Mouse (Mus musculus): ENCODE measurements around the gene Kif26b. TPM values are rescaled to one million over a fixed set of nuclear protein-coding genes. Genes with fewer than 3 reads are reported as not detected.

Gene Kif26b
- total RNA-seq, 2 experiments from 2014 or later = 1.4 to 2.5 TPM

Other genes with a start within 250 kb of the Kif26b start
- gene Cox20, start 210.0 kb upstream of the Kif26b start, total RNA-seq (2021) = 100 to 1,000 TPM in 1 of 2 experiments, 10 to 100 TPM in 1; 79.2 to 103 TPM
- gene Hnrnpu, start 191.3 kb upstream of the Kif26b start, total RNA-seq (2021) = 100 to 1,000 TPM; 340 to 387 TPM
- gene Efcab2, start 123.0 kb upstream of the Kif26b start, total RNA-seq (2021) = 1 to 10 TPM; 2.1 to 3.2 TPM